Mouse (Mus musculus) neural tube, embryonic 12.5 days (tissue): ENCODE data around the gene Myh9. TPM values are rescaled to one million over a fixed set of nuclear protein-coding genes. Genes with fewer than 3 reads are reported as not detected.
A peak's percentile ranks its signal among the peaks of the same experiment; 100 is the strongest.

Experiments used
- ATAC-seq: fragments of 200-750 bp; cut with Nextera tagmentation; 2 replicates; pipeline ENCODE4 v1.8.0; 2017; ENCODE audit warnings: low read depth, mild to moderate bottlenecking, moderate TSS enrichment, moderate library complexity; ENCODE audit not compliant: low FRiP score
- H3K27ac ChIP-seq: fragments of 300-500 bp; sonication (generic); 2 replicates; pipeline ENCODE4 v1.5.1; 2016
- H3K27me3 ChIP-seq: fragments of 300-500 bp; sonication (generic); replicated peaks from 2 replicates; pipeline ENCODE4 v1.6.1; 2016; ENCODE audit warnings: mild to moderate bottlenecking
- H3K36me3 ChIP-seq: fragments of 300-500 bp; sonication (generic); 2 replicates; pipeline ENCODE4 v1.6.1; 2016; ENCODE audit warnings: mild to moderate bottlenecking
- H3K4me1 ChIP-seq: fragments of 300-500 bp; sonication (generic); 2 replicates; pipeline ENCODE4 v1.6.1; 2016
- H3K4me2 ChIP-seq: fragments of 300-500 bp; sonication (generic); replicated peaks from 2 replicates; pipeline ENCODE4 v1.6.1; 2016; ENCODE audit warnings: mild to moderate bottlenecking
- H3K4me3 ChIP-seq: fragments of 300-500 bp; sonication (generic); 2 replicates; pipeline ENCODE4 v1.5.1; 2016
- H3K9ac ChIP-seq: fragments of 300-500 bp; sonication (generic); 2 replicates; pipeline ENCODE4 v1.6.1; 2016; ENCODE audit warnings: mild to moderate bottlenecking
- H3K9me3 ChIP-seq: fragments of 300-500 bp; sonication (generic); 2 replicates; pipeline ENCODE4 v1.6.1; 2016; ENCODE audit warnings: mild to moderate bottlenecking
- WGBS: fragments of 180-500 bp; shearing (Covaris S2); methylation state at CpG from one replicate; pipeline ENCODE4 v1.1.7; 2016; 5-methylcytosine and 5-hydroxymethylcytosine counted together
- polyA plus RNA-seq: library from polyadenylated mRNA; unstranded; fragments of >200 nt; fragmentation: Nextera tagmentation; extraction: Ambion mirVana; gene quantifications from 2 replicates; pipeline ENCODE4 v1.2.1, GENCODE M21; 2016

Myh9 gene
- 20.9 and 21.0 TPM in 2 replicates for polyA plus RNA-seq

DNA sequence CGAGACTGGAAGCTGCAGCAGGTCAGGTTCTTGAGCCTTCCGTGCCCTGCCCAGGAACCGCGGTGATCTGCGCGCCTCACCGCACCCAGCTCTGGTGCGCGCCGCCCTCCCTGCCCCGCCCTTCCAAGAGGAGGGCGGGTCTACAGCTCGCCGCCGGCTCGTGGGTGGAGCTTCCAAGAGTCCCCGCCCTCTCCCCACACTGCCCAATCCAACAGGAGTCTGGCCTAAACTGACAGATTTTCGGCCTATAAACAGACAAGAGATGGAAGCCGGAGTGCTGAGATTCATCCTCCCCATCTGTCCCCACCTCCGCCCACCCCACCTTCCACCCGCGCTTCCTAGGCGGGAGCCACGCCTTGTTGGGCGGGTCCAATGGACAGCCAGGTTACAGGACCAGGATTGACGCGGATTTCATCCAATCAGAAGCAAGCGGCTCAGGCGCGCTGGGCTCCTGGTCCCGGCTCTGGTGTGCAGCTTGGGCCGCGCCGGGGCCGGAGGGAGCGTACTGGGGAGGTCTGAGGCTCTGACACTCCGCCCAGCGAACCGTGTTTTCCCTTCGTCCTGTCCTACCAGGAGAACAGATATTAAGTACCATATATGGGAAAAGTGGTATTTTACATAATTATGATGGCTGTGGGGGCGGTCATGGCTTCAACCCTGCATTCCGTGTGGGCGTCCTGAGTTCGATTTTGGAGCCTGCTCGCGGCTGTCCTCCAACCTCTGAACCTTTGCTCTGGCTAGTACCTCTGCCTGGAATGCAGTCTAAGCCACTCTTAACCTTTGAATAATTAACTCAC lies at the start of gene Myh9:
TSS of gene Myh9 (minus strand) at position 129 of the 797 bp plus-strand sequence.
- Histone ChIP-seq H3K4me3 (peak within 1 kb of the TSS; percentile 85), H3K27me3 (no peaks in the 10 kb centered on the region), H3K36me3 (no peaks in the 10 kb centered on the region), H3K9me3 (no peaks in the 10 kb centered on the region), H3K27ac (peak within 1 kb of the TSS; percentile 53; the same call in 1 of the 2 replicates), H3K9ac (peak within 1 kb of the TSS; percentile 73), H3K4me1 (peaks cover 26% of the 10 kb centered on the region), H3K4me2 (peak within 1 kb of the TSS; percentile 93)
- peak; percentile 98 for ATAC-seq
- under 1% methylated on average over 46 of the region's 46 CpGs for WGBS

DNA sequence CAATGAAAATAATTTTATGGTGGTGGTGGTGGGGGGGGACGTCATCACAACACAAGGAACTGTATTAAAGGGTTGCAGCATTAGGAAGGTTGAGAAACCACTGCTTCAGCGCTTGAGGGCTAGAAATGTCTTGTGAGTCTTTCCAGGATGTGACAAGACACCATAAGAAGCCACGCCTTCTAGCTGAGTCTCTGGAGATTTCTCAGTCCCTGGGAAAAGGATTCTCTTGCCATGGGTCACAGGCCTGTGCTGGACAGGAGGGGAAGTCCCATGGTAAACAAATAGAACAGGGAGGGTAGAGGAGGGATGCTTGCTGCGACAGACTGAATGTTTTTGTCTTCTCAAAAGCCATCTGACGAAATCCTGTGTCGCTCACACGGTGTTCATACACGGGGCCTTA lies 49.8 kb upstream of the Myh9 start:
- Histone ChIP-seq H3K36me3 (no peaks in the 10 kb centered on the region), H3K9ac (no peak overlapping the region), H3K4me2 (no peak overlapping the region), H3K4me1 (no peaks in the 10 kb centered on the region), H3K27ac (no peak overlapping the region), H3K4me3 (no peak overlapping the region), H3K9me3 (no peaks in the 10 kb centered on the region), H3K27me3 (no peaks in the 10 kb centered on the region)
- 88% methylated on average over 8 of the region's 8 CpGs for WGBS
- no peak for ATAC-seq

DNA sequence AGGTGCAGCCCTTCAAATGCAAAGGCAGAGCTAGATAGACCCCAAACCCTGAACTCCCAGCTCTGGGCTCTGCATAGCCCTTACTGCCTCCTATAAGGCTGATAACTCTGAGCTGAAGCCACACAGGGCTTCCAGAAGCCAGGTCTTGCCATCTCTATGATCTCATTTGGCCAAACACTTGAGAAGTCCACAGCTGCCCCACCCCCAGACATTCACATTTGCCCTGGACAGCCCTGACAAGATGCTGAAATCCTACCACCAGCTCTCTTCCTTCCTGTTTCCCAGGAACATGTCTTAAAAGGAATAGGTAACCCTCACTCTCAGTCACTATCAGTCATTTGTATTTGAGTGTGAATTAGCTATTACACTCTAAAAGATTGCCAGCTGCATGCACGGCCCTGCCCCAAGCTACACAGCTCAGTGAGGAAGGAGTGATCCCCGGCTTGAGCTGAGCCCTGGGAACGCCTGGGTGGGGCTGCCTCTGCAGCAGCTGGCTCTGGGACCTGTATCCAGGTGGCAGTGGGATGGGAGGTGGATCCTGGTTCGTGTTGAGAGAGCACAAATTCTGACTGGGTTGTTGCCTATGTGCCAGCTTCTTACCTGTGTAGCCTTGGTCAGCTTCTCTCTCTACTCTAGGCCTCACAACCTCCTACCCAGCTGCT lies 47.9 kb upstream of the Myh9 start:
- Histone ChIP-seq H3K9me3 (no peaks in the 10 kb centered on the region), H3K4me3 (no peak overlapping the region), H3K9ac (no peak overlapping the region), H3K4me2 (no peak overlapping the region), H3K27me3 (no peaks in the 10 kb centered on the region), H3K4me1 (no peaks in the 10 kb centered on the region), H3K36me3 (no peaks in the 10 kb centered on the region), H3K27ac (no peak overlapping the region)
- ATAC-seq: no peak
- 54% methylated on average over 4 of the region's 4 CpGs for WGBS

DNA sequence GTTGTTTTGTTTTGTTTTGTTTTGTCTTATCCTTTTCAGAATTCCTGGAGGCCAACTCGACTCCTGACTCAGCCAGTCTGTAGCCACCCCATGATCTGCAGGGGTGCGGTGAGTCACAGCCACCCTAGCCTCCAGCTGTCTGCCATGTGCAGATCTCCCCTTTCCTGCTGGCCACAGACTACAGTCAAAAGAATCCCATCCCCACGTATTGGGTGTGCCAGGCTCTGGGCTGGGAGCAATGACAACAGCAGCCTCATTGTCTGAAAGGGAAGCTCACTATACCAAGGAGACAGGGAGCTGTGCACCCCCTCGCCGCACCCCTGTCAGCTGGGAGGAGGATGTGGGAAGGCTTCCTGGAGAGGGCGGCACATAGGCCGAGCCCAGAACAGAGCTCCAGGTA lies 46.3 kb upstream of the Myh9 start:
- H3K27ac ChIP-seq: no peak overlapping the region

DNA sequence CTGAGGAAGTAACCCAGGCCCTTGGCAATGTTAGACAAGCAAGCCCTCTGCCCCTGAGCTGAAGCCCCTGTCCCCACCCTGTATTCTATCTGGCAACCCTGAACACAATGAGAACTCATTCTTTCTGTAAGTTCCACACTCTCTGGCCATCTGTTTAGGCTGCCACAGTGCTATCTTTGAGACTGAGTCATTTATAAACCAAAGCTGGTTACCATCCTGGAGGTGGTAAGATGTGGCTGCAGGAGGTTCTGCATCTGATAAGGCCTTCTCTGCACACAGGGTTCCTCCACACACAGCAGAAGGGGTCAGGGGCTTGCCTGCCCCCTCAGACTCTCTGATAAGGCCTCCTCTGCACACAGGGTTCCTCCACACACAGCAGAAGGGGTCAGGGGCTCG lies 45.1 kb upstream of the Myh9 start:
- H3K9me3 ChIP-seq: no peaks in the 10 kb centered on the region
- H3K36me3 ChIP-seq: no peaks in the 10 kb centered on the region
- no peak overlapping the region for H3K4me2 ChIP-seq
- H3K4me3 ChIP-seq: no peak overlapping the region
- ATAC-seq: no peak
- WGBS: 70% methylated on average over 1 of the region's 1 CpGs
- H3K27me3 ChIP-seq: no peaks in the 10 kb centered on the region
- no peak overlapping the region for H3K27ac ChIP-seq
- H3K9ac ChIP-seq: no peak overlapping the region
- 0 out of 2 replicates have a peak, but pooled peaks cover 6% of the 10 kb centered on the region for H3K4me1 ChIP-seq

More for the DNA sequence above, 46.3 kb upstream of the Myh9 start:
- Histone ChIP-seq H3K9ac (no peak overlapping the region), H3K4me1 (no peaks in the 10 kb centered on the region), H3K9me3 (no peaks in the 10 kb centered on the region), H3K4me2 (no peak overlapping the region), H3K36me3 (no peaks in the 10 kb centered on the region), H3K27me3 (no peaks in the 10 kb centered on the region), H3K4me3 (no peak overlapping the region)
- no peak for ATAC-seq
- 61% methylated on average over 7 of the region's 7 CpGs for WGBS

DNA sequence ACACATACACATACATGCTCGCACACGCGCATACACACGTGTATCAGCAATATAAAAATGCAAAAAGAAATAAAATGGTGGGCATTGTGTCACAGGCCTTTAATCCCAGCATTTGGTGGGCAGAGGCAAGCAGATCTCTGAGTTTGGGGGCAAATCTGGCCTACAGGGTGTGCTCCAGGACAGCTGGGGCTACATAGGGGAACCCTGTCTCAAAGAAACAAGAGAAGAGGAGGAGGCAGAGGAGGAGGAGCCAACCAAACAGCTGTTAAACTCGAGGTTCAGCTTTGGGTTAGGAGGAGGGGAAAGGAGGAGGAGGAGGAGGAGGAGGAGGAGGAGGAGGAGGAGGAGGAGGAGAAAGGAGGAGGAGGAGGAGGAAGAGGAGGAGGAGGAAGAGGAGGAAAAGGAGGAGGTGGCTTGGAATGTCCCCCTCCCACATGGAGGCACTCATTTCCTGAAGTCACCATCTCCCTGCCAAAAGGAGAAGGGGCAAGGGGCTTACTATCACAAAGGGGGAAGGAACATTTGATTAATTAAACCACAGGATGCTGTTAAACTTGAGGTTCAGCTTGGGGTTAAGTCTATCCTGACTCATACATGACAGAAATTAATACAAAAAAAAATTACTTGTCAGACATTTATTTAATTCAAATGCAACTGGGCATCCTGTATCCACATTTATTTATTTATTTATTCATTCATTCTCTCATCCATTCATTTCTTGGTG lies 44.6 kb upstream of the Myh9 start:
- no peak overlapping the region for H3K27ac ChIP-seq
- WGBS: 91% methylated on average over 4 of the region's 5 CpGs
- H3K27me3 ChIP-seq: no peaks in the 10 kb centered on the region
- H3K36me3 ChIP-seq: no peaks in the 10 kb centered on the region
- H3K4me1 ChIP-seq: 0 out of 2 replicates have a peak, but pooled peaks cover 6% of the 10 kb centered on the region
- H3K4me2 ChIP-seq: no peak overlapping the region
- no peaks in the 10 kb centered on the region for H3K9me3 ChIP-seq
- H3K4me3 ChIP-seq: no peak overlapping the region
- no peak for ATAC-seq
- no peak overlapping the region for H3K9ac ChIP-seq

DNA sequence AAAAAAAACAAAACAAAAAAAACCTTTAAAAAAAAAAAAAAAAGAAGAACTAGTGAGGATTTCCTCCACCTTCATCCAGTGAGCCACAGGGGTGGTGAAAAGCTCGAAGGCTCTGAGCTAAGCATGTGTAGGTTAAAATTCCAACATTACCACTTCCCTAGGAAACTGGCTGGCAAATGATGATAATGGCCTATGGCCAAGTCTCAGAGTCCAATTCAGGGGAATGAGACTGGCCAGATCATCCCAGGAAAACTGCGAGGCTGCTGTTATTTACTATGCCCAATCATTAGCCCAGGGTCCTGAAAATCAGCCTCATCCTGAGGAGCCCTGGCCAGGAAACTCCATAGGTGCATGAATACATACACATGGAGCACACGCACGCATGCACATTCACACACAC lies 44.0 kb upstream of the Myh9 start:
- no peak for ATAC-seq
- H3K9ac ChIP-seq: no peak overlapping the region
- H3K36me3 ChIP-seq: no peaks in the 10 kb centered on the region
- no peaks in the 10 kb centered on the region for H3K9me3 ChIP-seq
- H3K27ac ChIP-seq: no peak overlapping the region
- H3K4me3 ChIP-seq: no peak overlapping the region
- H3K4me1 ChIP-seq: 0 out of 2 replicates have a peak, but pooled peaks cover 6% of the 10 kb centered on the region
- H3K4me2 ChIP-seq: no peak overlapping the region
- no peaks in the 10 kb centered on the region for H3K27me3 ChIP-seq
- 88% methylated on average over 4 of the region's 4 CpGs for WGBS

DNA sequence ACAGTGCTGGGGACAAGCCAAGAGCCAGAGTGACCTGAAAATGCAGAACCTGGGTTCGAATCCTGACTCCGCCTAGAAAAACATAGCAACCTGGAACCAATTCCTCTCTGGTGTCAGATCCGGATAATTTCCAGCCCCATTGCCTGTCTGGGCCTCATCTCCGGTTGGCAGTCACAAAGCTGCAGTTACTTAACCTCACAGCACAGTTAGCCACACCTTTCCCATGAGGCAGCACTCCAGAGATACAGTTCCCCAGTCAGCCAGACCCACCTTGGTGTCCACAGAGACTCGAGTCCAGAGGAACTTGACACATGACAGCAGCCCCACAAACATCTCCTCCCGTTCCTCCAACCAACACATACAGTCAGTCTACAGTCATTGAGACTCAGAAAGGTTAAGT lies 43.2 kb upstream of the Myh9 start:
- Histone ChIP-seq H3K4me3 (no peak overlapping the region), H3K9ac (no peak overlapping the region), H3K9me3 (no peaks in the 10 kb centered on the region), H3K27ac (no peak overlapping the region), H3K36me3 (no peaks in the 10 kb centered on the region), H3K27me3 (no peaks in the 10 kb centered on the region), H3K4me1 (0 out of 2 replicates have a peak, but pooled peaks cover 6% of the 10 kb centered on the region), H3K4me2 (no peak overlapping the region)
- no peak for ATAC-seq
- 88% methylated on average over 6 of the region's 6 CpGs for WGBS

DNA sequence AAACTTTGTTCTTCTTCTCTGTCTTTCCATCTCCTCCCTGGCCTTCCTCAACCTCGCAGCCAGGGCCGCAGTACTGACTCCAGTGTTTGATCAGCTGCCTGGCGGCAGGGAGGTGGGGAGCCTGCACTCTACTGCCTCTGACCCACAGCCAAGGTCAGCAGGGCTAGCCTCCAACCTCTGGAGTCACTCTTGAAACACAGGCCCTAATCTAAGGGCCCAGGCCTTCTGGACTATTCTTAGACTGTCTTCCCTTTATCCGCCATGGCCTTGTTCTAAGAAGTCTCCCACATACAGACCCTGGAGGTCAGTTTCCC lies 41.7 kb upstream of the Myh9 start:
- 78% methylated on average over 4 of the region's 4 CpGs for WGBS
- Histone ChIP-seq H3K36me3 (no peaks in the 10 kb centered on the region), H3K9ac (no peak overlapping the region), H3K27ac (no peak overlapping the region), H3K27me3 (no peaks in the 10 kb centered on the region), H3K9me3 (no peaks in the 10 kb centered on the region), H3K4me2 (no peak overlapping the region), H3K4me3 (no peak overlapping the region), H3K4me1 (0 out of 2 replicates have a peak, but pooled peaks cover 6% of the 10 kb centered on the region)
- no peak for ATAC-seq

DNA sequence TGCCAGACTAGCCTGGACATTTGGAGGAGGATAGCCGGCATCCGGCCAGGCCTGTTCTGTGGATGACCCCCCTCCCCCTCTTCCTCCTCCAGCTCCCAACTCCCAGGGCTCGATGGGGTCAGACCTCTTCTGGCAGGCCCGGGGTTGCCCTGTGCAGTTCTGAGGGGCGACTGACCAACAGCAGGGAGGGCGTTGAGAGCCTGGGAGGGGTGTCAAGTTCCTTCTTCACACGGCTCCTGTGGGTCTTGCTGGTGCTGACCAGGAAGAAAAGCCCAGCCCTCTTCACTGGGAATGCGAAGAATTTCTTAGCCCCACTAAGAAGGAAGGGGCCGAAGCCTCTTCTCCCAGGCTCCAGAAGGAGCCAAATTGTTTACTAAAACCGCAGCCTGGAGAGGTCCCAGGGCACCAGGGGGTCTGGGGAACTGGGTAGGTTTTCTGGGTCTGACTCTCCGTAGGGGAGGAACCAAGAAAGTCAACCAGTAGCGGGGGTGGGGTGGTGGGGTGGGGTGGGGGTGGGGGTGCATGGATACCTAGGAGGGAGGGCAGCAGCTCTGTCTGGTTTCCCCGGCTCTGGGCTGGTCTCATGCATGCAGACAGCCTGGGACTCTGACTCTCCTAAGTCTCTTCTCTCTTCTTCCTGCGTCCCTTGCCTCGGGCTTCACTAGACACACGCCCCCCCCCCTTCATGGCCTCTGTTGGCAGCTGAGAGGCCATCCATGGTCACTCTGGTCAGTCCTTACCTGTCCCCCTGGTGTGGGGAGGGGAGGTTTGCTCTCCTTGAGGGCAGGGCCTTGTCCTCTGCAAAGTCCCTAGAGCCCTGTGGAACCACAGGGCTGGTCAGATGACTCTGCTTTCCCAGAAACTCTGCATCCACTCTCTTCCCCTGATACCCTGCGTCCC lies 41.1 kb upstream of the Myh9 start:
- H3K4me2 ChIP-seq: 0 out of 2 replicates have a peak overlapping the region, but pooled peaks have one; percentile 9
- ATAC-seq: no peak
- no peak overlapping the region for H3K4me3 ChIP-seq
- no peaks in the 10 kb centered on the region for H3K9me3 ChIP-seq
- H3K27ac ChIP-seq: no peak overlapping the region
- no peaks in the 10 kb centered on the region for H3K27me3 ChIP-seq
- H3K36me3 ChIP-seq: no peaks in the 10 kb centered on the region
- no peak overlapping the region for H3K9ac ChIP-seq
- 0 out of 2 replicates have a peak, but pooled peaks cover 6% of the 10 kb centered on the region for H3K4me1 ChIP-seq
- 22% methylated on average over 16 of the region's 17 CpGs for WGBS

DNA sequence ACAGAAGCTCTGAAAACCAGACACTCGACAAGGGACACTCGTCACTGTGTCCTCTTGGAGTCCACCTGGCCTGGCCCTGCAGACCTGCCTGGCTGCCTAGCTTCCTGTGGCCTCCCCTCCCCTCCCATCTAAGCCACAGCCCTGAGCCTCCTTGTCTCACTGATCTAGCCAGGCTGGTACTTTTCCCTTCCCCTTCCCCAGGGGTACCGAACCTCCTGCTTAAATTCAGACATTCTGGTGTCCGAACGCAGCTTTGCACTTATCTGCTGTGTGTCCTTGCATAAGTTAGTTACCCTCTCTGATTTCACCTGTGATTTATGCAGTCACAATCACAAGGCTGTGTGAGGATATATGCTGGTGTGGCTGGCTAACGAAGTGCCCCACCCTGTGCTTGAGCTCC lies 40.3 kb upstream of the Myh9 start:
- WGBS: 73% methylated on average over 6 of the region's 6 CpGs
- Histone ChIP-seq H3K36me3 (no peaks in the 10 kb centered on the region), H3K4me3 (no peak overlapping the region), H3K27me3 (no peaks in the 10 kb centered on the region), H3K9me3 (no peaks in the 10 kb centered on the region), H3K4me2 (no peak overlapping the region), H3K27ac (no peak overlapping the region), H3K4me1 (0 out of 2 replicates have a peak, but pooled peaks cover 6% of the 10 kb centered on the region), H3K9ac (no peak overlapping the region)
- no peak for ATAC-seq
